Mouse (Mus musculus) B cell, adult 2 months (primary cell): ENCODE results near the gene Cmya5.

ENCODE experiments used
- DNase-seq, 2 experiments: peaks; one replicate each; pipeline ENCODE4 v3.0.0; 2022

The Cmya5 gene

GRCm38 (mm10) chr13:93144336-93145167 is at the start of gene Cmya5:
TSS of gene Cmya5 (minus strand) at chr13:93144724.
- DNase-seq, result peak; percentile 51 to 55

- DNase-seq, result no peak
These were observed 48.1 kb upstream of the Cmya5 start for GRCm38 (mm10) chr13:93192646-93193026.

- DNase-seq, result peak; percentile 89 to 90
These were observed 47.5 kb upstream of the Cmya5 start, which contains the start of gene Tent2 for GRCm38 (mm10) chr13:93191831-93192645. TSS of gene Tent2 (minus strand) at chr13:93192385.

GRCm38 (mm10) chr13:93189416-93189815 is 44.9 kb upstream of the Cmya5 start:
- no peak for DNase-seq

- no peak for DNase-seq
These were observed 44.2 kb upstream of the Cmya5 start for GRCm38 (mm10) chr13:93188738-93189137.

GRCm38 (mm10) chr13:93187792-93188191 is 43.3 kb upstream of the Cmya5 start:
- DNase-seq, result peak; percentile 66 to 69

- DNase-seq, result peak; percentile 29 to 42
These were observed 35.8 kb upstream of the Cmya5 start for GRCm38 (mm10) chr13:93180351-93180750.

GRCm38 (mm10) chr13:93179522-93179921 is 35.0 kb upstream of the Cmya5 start:
- DNase-seq, result no peak

- no peak for DNase-seq
These were observed 33.0 kb upstream of the Cmya5 start for GRCm38 (mm10) chr13:93177571-93177970.

- DNase-seq, result no peak
These were observed 18.8 kb upstream of the Cmya5 start for GRCm38 (mm10) chr13:93163303-93163702.

- DNase-seq, result no peak
These were observed 17.9 kb upstream of the Cmya5 start for GRCm38 (mm10) chr13:93162456-93162855.

- DNase-seq, result no peak
These were observed 13.7 kb upstream of the Cmya5 start for GRCm38 (mm10) chr13:93158261-93158660.

- no peak for DNase-seq
These were observed 8.8 kb upstream of the Cmya5 start for GRCm38 (mm10) chr13:93153280-93153679.

- DNase-seq, result no peak
These were observed 673 bp downstream of the Cmya5 start for GRCm38 (mm10) chr13:93143819-93144283.

GRCm38 (mm10) chr13:93141184-93141583 is 3.3 kb downstream of the Cmya5 start:
- no peak for DNase-seq

GRCm38 (mm10) chr13:93138059-93138458 is 6.5 kb downstream of the Cmya5 start:
- DNase-seq, result no peak

GRCm38 (mm10) chr13:93137098-93137497 is 7.4 kb downstream of the Cmya5 start:
- DNase-seq, result no peak

- DNase-seq, result no peak
These were observed 8.3 kb downstream of the Cmya5 start for GRCm38 (mm10) chr13:93136251-93136650.

GRCm38 (mm10) chr13:93135501-93135900 is 9.0 kb downstream of the Cmya5 start:
- no peak for DNase-seq

- no peak for DNase-seq
These were observed 13.8 kb downstream of the Cmya5 start for GRCm38 (mm10) chr13:93130674-93131073.

- no peak for DNase-seq
These were observed 15.6 kb downstream of the Cmya5 start for GRCm38 (mm10) chr13:93128961-93129360.

- no peak for DNase-seq
These were observed 16.2 kb downstream of the Cmya5 start for GRCm38 (mm10) chr13:93128111-93128860.

GRCm38 (mm10) chr13:93122321-93122720 is 22.2 kb downstream of the Cmya5 start:
- DNase-seq, result no peak
